ENCODE assay signal across 9 mouse cellular contexts in genomic region chr10:84387338-84387737, GRCm38 (mm10). TPM values are rescaled to one million over a fixed set of nuclear protein-coding genes. Genes with fewer than 3 reads are reported as not detected.
DNase-seq lines count a peak whose midpoint lies in the region; ATAC-seq lines count a peak whose summit lies in the region.
"Had no signal": no experiment of that assay in that cellular context is flagged by ENCODE, and none has a peak within 500 bp of the region (broad histone marks: within the 10 kb centered on the region; RNA-seq: fewer than 3 reads in every experiment).

No protein-coding gene starts in this region.

- peaks cover 74% of the 10 kb centered on the region for H3K4me1 ChIP-seq in midbrain, embryonic 13.5 days (replicated peaks)
- peaks cover 61% of the 10 kb centered on the region for H3K4me1 ChIP-seq in midbrain, embryonic 11.5 days (ENCODE audit: control insufficient read depth, insufficient read depth, low read length)
- peaks cover 82% of the 10 kb centered on the region for H3K4me1 ChIP-seq in heart, embryonic 16.5 days (ENCODE audit: control insufficient read depth, insufficient read depth, low read length)

- H3K9me3 ChIP-seq in midbrain, embryonic 13.5 days = no peaks in the 10 kb centered on the region
- no peaks in the 10 kb centered on the region for H3K9me3 ChIP-seq in midbrain, embryonic 11.5 days (ENCODE audit: control insufficient read depth, low read length)
- no peaks in the 10 kb centered on the region for H3K9me3 ChIP-seq in heart, embryonic 16.5 days (replicated peaks; ENCODE audit: control insufficient read depth, low read length)
- H3K9me3 ChIP-seq: embryonic facial prominence, embryonic 12.5 days had no signal

- no peak for ATAC-seq in midbrain, embryonic 13.5 days
- no peak for ATAC-seq in midbrain, embryonic 11.5 days (ENCODE audit: low FRiP score)
- no peak for ATAC-seq in heart, embryonic 16.5 days (replicated peaks; ENCODE audit: extremely low read depth, insufficient read depth, low FRiP score)
- ATAC-seq in megakaryocyte, adult 5-6 weeks (ENCODE audit: poor library complexity, severe bottlenecking) = no peak

- 32% methylated on average over 4 of the region's 4 CpGs for WGBS in midbrain, embryonic 13.5 days
- 59% methylated on average over 4 of the region's 4 CpGs for WGBS in midbrain, embryonic 11.5 days
- WGBS in heart, embryonic 16.5 days = 21% methylated on average over 4 of the region's 4 CpGs

- no peak overlapping the region for H3K4me2 ChIP-seq in midbrain, embryonic 13.5 days (replicated peaks)
- H3K4me2 ChIP-seq in midbrain, embryonic 11.5 days = no peak overlapping the region
- H3K4me2 ChIP-seq in heart, embryonic 16.5 days (ENCODE audit: low read depth, low read length) = peak overlapping the region; percentile 63
- H3K4me2 ChIP-seq: embryonic facial prominence, embryonic 12.5 days had no signal

- no peaks in the 10 kb centered on the region for H3K27me3 ChIP-seq in midbrain, embryonic 13.5 days
- H3K27me3 ChIP-seq in midbrain, embryonic 11.5 days (ENCODE audit: control insufficient read depth, insufficient read depth, low read length) = no peaks in the 10 kb centered on the region
- no peaks in the 10 kb centered on the region for H3K27me3 ChIP-seq in heart, embryonic 16.5 days (ENCODE audit: control insufficient read depth, insufficient read depth, low read length)
- H3K27me3 ChIP-seq: embryonic facial prominence, embryonic 12.5 days had no signal

- H3K9ac ChIP-seq in midbrain, embryonic 13.5 days (replicated peaks) = no peak overlapping the region
- H3K9ac ChIP-seq in midbrain, embryonic 11.5 days (ENCODE audit: low read length) = no peak overlapping the region
- H3K9ac ChIP-seq in heart, embryonic 16.5 days (ENCODE audit: low read length) = peak overlapping the region; percentile 69
- H3K9ac ChIP-seq: embryonic facial prominence, embryonic 12.5 days had no signal

- peak; percentile 75 to 78 for DNase-seq in cerebellum, postnatal 10 days
- DNase-seq in cerebellum, adult 9-10 months = no peak
- DNase-seq in midbrain, embryonic 11.5 days (ENCODE audit: low spot score, missing footprints) = no peak
- peak; percentile 33 for DNase-seq in yolk sac, embryonic 10.5 days (ENCODE audit: low spot score)
- DNase-seq in urinary bladder, postnatal 4 days (ENCODE audit: low spot score in 2 of 2) = no peak

- H3K4me3 ChIP-seq in midbrain, embryonic 13.5 days (replicated peaks) = no peak overlapping the region
- no peak overlapping the region for H3K4me3 ChIP-seq in midbrain, embryonic 11.5 days (ENCODE audit: low read depth, low read length)
- H3K4me3 ChIP-seq in heart, embryonic 16.5 days (ENCODE audit: low read length) = peak overlapping the region; percentile 36
- H3K4me3 ChIP-seq: embryonic facial prominence, embryonic 12.5 days had no signal

- 0 out of 2 replicates have a peak overlapping the region, but pooled peaks have one; percentile 3 for H3K27ac ChIP-seq in midbrain, embryonic 13.5 days
- no peak overlapping the region for H3K27ac ChIP-seq in midbrain, embryonic 11.5 days (ENCODE audit: low read depth, low read length)
- peak overlapping the region; percentile 96 for H3K27ac ChIP-seq in heart, embryonic 16.5 days (ENCODE audit: low read length)
- H3K27ac ChIP-seq: embryonic facial prominence, embryonic 12.5 days had no signal

- H3K36me3 ChIP-seq in midbrain, embryonic 13.5 days = no peaks in the 10 kb centered on the region; the same call in 1 of the 2 replicates
- H3K36me3 ChIP-seq in midbrain, embryonic 11.5 days (ENCODE audit: control insufficient read depth, insufficient read depth, low read length) = no peaks in the 10 kb centered on the region
- peaks cover 7% of the 10 kb centered on the region; the same call in 1 of the 2 replicates for H3K36me3 ChIP-seq in heart, embryonic 16.5 days (ENCODE audit: control insufficient read depth, insufficient read depth)
- H3K36me3 ChIP-seq: embryonic facial prominence, embryonic 12.5 days had no signal

RNA-seq across cellular contexts. Expression of gene Nuak1, which starts 53.1 kb away (rescaled TPM):
- 4.9 and 5.0 TPM in 2 replicates for polyA plus RNA-seq in midbrain, embryonic 13.5 days (2015; fragmentation: Nextera tagmentation; extraction: Ambion mirVana)
- polyA plus RNA-seq in midbrain, embryonic 11.5 days (2014; fragmentation: Nextera tagmentation; extraction: Ambion mirVana) = 4.8 TPM in 2 replicates
- 3.0 and 3.2 TPM in 2 replicates for polyA plus RNA-seq in heart, embryonic 16.5 days (2015; fragmentation: Nextera tagmentation; extraction: Ambion mirVana)
- 0.05 and 0.29 TPM in 2 replicates for total RNA-seq in megakaryocyte, adult 5-6 weeks (2015)
- total RNA-seq in megakaryocyte, adult 5-6 weeks (2017) = 0.11 and 0.37 TPM in 2 replicates

Comparison
In these comparisons a context has a peak if more than half of its experiments do, and no peak if none do; other contexts are left out.
1. DNase-seq: peak in cerebellum, postnatal 10 days (2 of 2) and yolk sac, embryonic 10.5 days (single experiment); none in cerebellum, adult 9-10 months (single experiment), midbrain, embryonic 11.5 days (single experiment) and urinary bladder, postnatal 4 days (0 of 2).